Mouse (Mus musculus): Measurements from ENCODE around the gene BC052040. TPM values are rescaled to one million over a fixed set of nuclear protein-coding genes. Genes with fewer than 3 reads are reported as not detected.

The BC052040 gene
- 3.6 and 5.8 TPM in 2 replicates for polyA plus RNA-seq (2021; fragmentation: Nextera tagmentation)
- long read RNA-seq, experiment 1, transcript BC052040-201 (11 exons, 2,735 nt): major isoform, 31 of 49 reads
- long read RNA-seq, experiment 1, partial matches to known transcripts: 5 of 49 reads
- long read RNA-seq, experiment 1, other reads (novel, unspliced or antisense): 13 of 49 reads
- long read RNA-seq, experiment 2, partial matches to known transcripts: 0 of 6 reads
- long read RNA-seq, experiment 2, other reads (novel, unspliced or antisense): 5 of 6 reads

DNA sequence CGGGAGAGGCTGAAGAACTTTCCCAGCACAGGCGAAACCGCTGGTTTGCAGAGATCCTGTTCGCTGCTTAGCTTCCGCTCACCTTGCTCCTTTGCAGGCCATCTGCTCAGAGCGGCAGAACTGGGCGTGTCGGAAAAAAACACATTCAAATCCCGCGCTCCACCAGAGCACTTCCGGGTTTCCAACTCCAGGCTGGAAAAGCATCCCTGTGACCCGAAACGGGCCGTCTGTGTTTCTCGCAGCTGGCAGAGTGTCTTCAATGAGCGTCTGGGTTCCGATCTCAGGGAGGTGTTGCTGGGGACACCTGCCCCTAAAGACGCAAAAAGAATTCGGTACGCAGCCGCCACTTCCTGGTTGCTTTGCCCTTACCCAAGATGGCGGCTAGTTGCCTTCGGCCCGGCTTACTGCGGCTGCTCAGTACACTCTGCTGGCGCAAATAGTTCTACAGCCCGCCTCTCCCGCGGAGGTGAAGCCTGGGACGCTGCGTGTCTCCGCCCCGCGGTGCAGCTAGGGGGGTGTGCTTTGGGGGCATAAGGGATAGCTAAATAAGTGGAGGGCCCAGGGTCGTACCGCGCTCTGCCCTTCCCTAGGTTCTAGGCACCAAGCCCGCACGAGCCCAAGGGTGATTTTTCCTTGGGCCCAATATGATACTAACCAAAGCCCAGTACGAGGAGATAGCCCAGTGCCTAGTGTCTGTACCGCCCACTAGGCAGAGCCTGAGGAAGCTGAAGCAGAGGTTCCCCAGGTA is at the start of gene BC052040:
Gene BC052040, plus strand, starts transcription at position 476 of the 748 bp plus-strand sequence.

